Mouse (Mus musculus) embryo, embryonic 10 days (tissue): ENCODE measurements around the gene Trim25.
"Not testable (repeated sequence)": the region's sequence is repeated elsewhere in the genome, so short reads cannot be mapped to it uniquely, and the experiment has no call there.

Experiments
- DNase-seq: peaks from one replicate; pipeline ENCODE4 v3.0.0-alpha.2; 2015; ENCODE audit warnings: low spot score

The Trim25 gene

GRCm38 (mm10) chr11:88994492-88994891, 4.7 kb upstream of the Trim25 start:
- DNase-seq: no peak

GRCm38 (mm10) chr11:88995616-88996015, 3.6 kb upstream of the Trim25 start:
- DNase-seq: no peak

- no peak for DNase-seq
These were observed 2.7 kb upstream of the Trim25 start for GRCm38 (mm10) chr11:88996427-88996826.

DNA sequence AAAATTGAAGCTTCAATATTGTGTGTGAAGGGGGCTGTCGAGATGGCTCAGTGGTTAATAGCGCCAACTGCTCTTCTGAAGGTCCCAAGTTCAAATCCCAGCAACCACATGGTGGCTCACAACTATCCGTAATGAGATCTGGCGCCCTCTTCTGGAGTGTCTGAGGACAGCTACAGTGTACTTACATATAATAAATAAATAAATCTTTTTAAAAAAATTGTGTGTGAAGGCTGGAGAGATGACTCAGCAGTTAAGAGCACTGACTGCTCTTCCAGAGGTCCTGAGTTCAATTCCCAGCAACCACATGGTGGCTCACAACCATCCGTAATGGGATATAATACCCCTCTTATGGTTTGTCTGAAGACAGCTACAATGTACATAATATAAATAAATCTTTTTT, 1.8 kb upstream of the Trim25 start:
- not testable (repeated sequence) for DNase-seq

- DNase-seq: no peak
These were observed 770 bp upstream of the Trim25 start for GRCm38 (mm10) chr11:88998406-88998805.

DNA sequence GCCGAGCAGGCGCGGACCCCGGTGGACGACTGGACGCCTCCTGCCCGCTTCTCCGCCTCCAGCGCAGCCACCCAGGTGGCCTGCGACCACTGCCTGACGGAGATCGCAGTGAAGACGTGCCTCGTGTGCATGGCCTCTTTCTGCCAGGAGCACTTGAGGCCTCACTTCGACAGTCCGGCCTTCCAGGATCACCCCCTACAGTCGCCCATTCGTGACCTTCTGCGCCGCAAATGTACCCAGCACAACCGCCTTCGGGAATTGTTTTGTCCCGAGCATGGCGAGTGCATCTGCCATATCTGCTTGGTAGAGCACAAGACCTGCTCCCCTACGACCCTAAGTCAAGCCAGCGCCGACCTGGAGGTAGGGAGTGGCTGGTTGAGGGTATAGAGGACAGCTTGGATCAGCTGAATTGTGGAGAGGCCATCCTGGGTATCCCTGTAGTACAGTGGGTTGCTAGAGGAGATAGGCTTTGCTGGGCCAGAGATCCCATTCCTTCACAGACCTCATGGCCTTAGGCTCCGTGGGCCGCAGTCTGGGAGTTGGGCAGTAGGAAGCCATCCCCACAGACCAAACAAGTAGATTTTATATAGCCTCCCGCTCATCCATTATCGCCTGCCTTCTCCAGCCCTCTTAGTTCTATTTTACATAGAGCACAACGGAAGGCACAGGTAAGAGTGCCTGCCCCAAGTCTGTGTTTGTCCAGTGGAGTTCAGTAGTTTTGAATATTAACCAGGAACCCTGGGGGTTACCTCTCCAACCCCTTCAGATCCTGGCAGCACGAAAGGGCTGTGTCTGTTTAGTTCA, 749 bp downstream of the Trim25 start:
- peak; percentile 37 for DNase-seq

DNA sequence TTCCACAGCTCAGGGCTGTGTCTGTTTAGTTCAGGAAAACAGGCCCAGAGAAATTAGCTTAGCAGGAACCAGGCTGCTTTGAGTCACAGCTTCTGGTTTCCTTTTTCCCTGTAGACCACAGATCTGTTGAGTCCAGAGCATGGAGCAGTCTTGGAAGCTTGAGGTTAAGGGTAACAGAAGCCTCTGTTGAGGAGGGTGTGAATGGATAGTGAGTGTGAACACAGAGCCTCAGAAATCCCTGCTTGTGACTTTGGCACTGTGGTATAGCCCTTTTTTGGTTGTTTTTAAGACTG, 1.3 kb downstream of the Trim25 start:
- DNase-seq: no peak

DNA sequence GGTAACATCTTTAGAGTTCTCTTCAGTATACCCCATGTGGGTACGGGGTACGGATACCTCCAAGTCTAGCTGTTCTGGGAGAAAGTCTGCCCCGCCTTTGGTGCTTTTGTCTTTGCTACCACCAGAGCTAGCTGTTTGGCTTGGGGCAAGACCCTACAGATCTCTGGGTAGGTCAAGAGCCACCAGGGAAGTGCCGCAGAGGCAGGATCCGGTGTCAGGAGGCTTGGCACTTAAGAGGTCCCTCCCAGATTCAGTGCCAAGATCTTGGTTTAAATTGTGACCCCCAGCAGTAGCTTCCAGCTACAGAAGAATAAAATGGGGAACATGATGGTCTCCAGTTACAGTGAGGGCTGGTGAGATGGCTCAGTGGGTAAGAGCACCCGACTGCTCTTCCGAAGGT, 2.4 kb downstream of the Trim25 start:
- DNase-seq: no peak

GRCm38 (mm10) chr11:89002068-89002467, 2.9 kb downstream of the Trim25 start:
- no peak for DNase-seq

- DNase-seq: no peak
These were observed 3.4 kb downstream of the Trim25 start for GRCm38 (mm10) chr11:89002621-89003020.

DNA sequence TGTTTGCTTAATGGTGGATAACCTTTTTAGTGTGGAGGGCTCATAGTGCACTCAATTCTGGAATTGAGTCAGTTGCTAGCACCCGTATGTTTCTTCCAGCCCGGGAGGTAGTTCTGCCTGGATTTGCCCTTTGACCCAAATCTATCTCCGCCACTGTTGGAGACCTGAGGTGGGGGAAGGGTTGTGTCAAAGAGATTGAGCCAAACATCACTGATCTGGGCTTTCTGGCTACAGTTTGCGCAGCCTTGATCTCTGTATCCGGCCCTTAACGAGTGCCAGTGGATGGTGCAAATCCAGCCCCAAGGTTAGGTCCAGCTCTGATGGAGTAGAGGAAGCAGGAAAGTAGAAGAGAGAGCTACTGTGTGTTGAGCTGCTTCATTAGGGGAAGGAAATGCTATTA, 3.9 kb downstream of the Trim25 start:
- DNase-seq: peak; percentile 25

DNA sequence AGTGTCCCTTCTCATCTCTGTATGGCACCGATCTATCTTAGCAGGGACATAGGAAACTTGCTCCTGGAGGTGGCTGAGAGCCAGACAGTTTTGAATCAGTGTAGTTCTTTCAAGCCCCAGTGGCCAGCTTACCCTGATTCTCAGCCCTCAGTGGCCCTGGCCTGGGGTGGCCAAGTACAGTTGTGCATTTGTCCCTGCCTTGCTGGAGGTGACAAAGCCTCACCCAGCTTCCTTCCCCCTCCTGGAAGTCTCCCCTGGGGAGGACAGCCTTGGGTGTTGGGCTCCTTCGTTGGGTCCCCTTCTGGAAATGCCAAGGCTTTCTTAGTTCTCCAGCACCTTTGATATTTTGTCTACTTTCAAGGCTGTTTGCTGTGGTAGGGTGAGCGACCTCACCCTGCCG, 4.5 kb downstream of the Trim25 start:
- no peak for DNase-seq

GRCm38 (mm10) chr11:89005473-89005872, 6.3 kb downstream of the Trim25 start:
- no peak for DNase-seq

DNA sequence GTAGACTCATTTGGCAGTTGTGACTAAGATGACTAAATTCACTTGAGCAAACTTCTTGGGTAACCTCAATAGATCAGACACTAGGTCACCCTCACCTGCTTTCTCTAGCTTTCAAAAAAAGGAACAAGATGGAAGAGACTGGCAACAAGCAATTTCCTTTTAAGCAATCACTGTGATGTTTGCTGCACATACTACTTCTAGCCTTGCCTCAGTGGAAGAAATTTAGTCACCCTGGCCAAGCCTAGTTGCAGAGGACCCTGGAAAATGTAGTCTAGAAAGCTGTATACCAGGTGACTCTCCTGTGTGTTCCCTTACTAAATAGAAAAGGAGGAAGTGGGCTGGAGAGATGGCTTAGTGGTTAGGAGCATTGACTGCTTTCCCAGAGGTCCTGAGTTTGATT, 7.2 kb downstream of the Trim25 start:
- no peak for DNase-seq

DNA sequence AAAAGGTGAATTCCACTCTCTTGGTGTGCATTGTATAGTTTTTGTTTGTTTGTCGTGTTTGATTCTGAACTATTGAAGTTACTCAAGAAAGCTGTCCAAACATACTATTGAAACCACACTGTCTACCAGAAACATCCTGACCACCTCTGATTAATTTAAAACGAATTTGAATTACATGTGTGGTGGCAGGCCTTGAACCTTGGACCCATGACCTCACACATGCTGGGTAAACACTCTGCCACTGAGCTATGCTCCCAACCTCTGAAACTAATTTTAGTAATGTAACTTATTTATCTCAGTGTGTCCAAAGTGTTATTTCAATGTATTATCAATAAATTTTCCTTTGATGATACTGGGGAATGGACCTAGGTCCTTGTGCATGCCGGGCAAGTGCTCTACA, 8.4 kb downstream of the Trim25 start:
- DNase-seq: no peak

- DNase-seq: no peak
These were observed 9.9 kb downstream of the Trim25 start for GRCm38 (mm10) chr11:89009066-89009465.

DNA sequence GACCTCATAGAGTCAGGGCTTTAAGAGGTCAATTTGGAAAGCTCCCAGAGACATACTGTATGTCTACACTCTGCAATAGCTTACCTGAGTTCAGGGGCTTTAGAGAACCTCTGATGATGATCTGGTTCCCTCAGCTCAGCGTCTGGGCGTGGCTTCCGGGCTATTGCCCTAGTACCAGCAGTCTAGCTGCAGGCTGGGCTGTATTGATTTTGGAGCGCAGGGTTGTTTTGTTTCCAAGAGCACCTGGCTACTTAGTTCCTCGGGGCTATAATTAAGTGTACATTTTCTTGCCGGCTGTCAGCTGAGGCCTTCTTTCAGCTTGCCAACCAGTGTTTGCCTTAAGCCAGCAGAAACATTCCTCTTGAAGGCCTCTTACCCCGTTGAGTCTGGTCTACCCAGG, 10.3 kb downstream of the Trim25 start:
- DNase-seq: no peak

DNA sequence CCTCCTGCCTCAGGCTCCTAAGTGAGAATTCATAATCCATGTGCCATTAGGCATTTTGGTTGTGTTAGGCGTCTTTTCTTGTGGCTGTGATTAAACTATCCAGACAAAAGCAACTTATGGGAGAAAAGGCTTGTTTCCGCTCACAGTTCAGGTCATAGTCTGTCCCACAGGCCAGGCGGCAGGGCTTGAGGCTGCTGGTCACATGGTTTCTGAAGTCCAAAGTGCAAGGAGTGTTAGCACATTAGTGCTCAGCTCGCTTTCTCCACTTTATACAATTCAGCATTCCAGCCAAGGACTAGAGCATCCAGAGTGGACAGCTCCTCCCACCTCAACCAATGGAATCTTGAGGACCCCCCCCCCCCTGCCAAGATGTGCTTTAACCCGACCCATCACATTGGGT, 13.1 kb downstream of the Trim25 start:
- DNase-seq: no peak

DNA sequence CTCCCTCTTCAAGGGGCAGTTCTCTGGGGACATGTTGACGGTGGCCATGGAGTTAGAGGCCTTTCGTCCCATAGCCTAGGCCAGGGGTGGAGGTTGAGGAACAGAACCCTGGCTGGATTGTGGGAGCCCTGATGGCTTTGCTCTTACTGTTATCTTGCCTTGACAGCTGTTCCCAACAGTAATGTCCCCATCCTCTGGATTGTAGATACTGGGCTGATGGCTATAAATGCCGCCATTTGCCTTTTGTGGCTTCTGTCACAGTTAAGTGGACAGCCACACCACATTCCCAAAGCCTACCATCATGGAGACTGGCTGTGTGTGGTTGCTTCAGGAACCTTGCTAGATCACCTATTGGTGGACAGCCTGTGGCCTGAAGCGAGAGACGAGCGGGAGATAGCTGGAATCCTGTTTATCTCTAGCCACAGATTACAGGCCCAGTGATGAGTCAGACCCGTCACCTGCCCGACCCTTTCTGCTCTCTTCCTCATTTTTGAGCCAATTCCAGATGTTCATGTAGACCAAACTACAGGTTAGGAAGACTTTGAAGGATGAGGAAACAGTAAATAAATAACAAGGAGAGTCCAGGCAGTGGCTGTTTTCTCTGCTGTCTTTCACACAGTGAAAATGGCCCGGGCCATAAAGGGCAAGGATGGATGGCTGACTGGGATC, 18.5 kb downstream of the Trim25 start:
- DNase-seq: no peak

DNA sequence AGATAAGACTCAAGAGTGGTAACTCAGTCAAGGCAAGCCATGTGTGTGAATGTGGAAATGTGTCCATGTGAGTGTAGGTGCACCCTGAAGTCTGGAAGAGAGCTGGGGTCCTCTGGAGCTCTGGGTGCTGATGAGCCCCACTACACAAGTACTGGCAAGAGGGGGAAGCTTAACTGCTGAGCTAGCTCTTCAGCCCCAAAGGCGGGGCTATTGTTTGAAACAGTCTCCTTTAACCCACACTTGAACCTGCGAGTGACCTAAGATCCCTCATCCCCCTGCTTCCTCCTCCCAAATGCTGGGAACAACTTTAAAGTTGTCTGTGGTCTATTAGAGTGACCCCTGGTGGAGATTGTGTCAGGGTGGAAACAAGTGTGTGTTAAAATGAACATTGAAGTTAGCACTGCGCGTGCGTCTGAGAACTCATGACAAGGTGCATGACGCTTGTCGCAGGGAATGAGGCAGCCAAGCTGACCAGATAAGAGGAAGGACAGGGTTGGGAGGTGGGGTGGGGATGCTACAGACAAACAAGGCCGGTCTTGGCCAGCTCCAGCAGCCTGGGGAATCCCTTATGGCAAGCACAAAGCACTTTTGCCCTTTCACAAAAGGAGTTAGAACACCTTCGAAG, 21.6 kb downstream of the Trim25 start:
- peak; percentile 54 for DNase-seq

- no peak for DNase-seq
These were observed 22.5 kb downstream of the Trim25 start for GRCm38 (mm10) chr11:89021687-89022086.

DNA sequence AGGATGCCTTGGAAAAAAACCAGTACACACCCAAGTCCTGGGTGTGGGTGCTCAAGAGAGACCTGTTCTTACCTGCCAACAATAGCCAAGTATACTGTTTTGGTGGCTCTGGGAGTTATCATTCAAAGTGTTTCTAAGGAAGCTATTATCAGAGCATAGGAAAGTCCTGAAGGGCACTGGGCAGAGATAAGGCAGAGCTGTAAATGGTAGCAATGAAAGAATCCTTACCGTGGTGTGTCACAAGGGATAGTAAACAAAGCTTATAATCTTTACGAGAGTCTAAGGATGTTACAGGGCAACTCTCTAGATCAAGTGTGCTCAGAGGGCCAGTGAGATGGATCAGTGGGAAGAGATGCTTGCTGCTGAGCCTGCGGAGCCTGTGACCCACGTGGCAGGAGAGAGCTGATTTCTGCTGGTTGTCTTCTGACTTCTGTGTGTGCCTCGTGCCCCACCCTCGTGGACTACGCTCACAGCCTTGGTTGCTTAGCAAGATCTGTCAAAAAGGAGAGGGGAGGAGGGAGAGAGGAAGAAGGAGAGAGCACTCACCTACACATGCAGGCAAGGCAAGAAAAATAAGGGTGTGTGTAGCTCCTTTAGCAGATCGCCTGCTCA, 23.1 kb downstream of the Trim25 start:
- DNase-seq: no peak

- no peak for DNase-seq
These were observed 24.3 kb downstream of the Trim25 start for GRCm38 (mm10) chr11:89023477-89023876.
